Mouse (Mus musculus): ENCODE measurements around the gene Gramd2.

DNA sequence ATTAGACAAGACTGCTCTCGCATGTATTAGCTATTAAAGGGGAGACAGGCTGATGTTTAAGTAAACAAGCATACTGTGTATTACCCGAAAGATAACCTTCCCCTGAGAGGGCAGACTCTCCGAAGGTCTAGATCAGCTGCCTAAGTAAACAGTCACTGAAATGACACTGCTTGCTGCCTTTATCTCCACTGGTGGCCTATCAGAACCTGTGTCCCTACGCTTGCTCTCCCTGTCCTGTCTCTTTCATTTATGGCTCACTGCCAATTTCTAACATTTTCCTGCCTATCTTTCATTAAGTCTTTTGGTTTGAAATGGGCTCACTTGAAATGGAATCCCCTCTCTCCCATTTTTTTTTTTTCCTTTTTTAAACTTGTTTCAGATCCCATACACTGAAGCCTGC is 55.5 kb downstream of the Gramd2 start:
- TF ChIP-seq CTCF (IDR thresholded peaks at IDR 0.05; ENCODE audit: low read depth, low read length) (no peak), POLR2A (IDR thresholded peaks at IDR 0.05; ENCODE audit: insufficient read depth, low read length) (no peak), EP300 (IDR thresholded peaks at IDR 0.05; ENCODE audit: insufficient read depth, low read depth, low read length) (no peak)
